Mouse (Mus musculus): Measurements from ENCODE around the gene Fa2h.

Gene Fa2h

DNA sequence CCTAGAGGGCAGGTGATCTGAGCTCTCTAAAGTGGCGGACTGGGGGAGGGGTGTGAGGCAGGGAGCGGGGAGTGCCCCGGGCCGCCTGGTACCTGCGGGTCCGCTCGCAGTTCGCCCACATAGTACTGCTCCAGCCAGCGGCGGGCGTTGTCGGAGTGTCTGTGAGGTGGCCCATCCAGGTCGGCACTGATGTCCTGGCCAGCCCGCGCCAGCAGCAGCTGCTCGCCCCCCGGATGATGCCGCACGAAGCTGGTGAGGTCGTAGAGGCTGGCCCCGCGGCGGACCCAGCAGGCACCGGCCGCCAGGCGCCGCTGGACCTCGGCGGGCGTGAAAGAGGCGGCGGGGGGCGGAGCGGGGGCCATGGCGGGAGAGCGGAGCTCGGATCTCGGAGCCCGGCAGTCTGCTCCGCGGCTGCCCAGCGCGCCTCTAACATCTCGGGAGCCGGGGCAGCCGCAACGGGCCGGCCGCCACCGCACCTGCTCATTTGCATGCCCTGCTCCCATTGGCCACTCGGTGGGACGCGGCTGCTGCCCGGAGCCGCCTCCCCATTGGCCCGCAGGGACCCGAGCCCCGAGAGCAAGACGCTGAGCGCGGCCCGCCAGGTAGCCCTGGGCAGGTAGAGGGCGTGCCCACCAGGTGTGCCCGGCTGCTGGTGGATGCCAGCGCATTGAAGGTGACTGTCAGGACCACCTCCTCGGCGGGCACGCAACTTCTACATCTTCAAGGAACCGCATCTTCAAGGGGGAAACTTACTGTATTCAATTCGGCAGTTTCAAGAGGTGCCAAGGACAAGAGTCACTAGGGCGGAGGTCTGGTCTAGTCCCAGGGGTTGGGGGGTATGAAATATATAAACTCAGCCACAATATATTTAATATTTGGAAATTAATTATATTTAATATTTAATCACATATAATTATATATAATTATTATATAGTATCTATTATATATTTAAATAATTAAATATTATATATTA lies at the start of gene Fa2h:
Gene Fa2h, minus strand, starts transcription at position 434 of the 973 bp plus-strand sequence.
- peak; percentile 80 for DNase-seq

DNA sequence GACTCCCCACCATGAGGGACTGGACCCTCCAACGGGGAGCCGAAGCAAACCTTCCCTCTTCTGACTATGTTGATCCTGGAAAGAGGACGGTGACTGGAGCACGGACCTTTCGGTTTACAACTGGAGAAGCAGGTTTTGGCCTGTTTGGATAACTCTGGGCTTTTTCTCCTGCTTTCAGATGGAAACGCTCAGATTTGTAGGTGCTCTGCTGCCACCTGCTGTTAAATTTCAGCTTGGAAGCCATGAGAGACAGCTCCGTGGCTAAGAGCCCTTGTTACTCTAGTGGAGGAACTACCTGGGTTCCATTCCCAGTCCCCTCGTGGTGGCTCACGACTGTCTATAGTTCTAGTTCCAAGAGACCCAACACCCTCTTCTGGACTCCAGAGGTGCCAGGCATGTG lies 45.6 kb upstream of the Fa2h start:
- DNase-seq: peak; percentile 68

DNA sequence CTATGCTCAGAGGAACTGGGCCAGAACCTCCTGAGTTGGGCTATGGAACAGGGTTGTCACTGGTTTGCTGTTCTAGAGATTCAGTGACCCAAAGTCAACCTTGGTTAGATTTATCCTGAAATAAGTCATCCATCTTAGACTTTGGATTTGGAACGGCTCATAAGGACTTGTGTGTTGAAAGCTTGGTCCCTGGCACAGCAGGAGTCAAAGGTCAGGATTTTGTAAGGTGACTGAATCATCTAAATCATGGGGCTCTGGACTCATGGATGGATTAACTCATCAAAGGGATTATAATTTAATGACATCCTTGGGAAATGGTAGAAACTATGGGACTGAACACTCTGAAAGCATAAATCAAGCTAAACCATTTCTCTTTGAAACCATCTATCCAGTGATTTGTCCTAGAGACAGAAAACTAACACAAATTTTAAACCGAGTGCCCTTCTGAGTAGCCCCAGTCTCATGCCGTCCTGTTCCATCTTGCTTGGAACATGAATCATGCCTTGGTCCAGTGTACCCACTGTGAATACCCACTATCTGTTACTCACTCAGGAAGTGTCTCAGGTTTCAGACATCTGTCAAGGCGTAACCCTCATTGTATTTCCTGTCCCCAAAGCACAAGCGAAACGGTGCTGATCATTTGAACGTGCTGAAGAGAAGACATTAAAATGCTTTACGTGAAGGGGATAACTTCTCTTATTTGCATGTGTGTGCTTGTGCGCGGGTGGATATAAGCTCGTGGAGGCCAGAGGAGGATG lies 41.6 kb upstream of the Fa2h start:
- no peak for DNase-seq

DNA sequence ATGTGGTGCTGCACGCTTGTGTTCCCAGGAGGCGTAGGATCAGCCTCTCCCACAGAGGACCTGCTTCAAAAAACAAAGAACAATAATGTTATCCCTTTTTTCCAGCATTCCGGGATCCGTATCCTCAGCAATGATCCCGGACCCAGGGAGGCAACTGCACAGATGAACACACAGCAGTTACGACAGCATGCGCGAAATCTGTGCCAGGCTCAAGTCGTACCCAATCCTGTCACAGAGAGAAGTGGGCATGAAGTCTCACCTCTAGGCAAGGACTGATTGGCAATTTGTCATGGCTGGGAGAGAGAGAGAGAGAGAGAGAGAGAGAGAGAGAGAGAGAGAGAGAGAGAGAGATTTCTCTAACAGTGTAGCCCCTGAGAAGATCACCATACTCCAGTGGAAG lies 31.0 kb upstream of the Fa2h start:
- DNase-seq: peak; percentile 14

DNA sequence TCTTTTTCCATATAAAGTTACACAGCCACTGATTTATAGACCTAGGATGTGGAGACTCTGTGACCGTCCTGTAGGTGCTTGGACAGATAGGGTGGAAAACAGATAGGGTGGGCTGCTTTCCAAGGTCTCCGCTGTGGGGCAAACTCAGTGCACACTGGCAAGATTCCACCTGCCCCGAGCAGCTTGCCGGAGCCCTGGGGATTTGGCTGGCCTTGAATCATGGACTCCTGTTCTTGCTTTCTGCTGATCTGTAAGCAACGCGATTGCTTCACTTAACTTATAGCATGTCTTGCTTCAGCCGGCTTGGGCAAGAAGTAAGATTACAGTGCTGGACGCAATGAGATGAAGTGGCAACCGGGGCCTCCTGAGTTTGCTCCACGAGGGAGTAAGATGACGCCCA lies 30.6 kb upstream of the Fa2h start:
- DNase-seq: no peak

DNA sequence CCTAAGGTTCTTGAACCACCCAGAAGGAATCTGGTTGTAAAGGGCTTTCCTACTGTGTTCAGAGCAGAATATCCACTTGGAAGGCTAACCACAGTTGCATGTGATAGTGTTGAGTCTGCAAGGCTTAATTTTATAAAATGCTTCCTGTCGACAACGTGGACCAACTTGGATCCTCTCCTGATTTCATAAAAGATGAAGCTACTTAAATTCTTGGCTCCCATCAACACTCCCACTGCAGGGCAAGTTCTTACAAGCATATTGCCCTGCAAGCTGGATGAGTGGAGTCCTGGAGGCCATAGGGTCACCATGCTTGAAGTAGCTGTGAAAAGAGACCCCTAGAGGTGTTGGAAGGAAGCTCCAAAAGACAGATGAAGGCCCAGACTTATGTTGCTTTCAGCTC lies 29.0 kb upstream of the Fa2h start:
- DNase-seq: no peak

DNA sequence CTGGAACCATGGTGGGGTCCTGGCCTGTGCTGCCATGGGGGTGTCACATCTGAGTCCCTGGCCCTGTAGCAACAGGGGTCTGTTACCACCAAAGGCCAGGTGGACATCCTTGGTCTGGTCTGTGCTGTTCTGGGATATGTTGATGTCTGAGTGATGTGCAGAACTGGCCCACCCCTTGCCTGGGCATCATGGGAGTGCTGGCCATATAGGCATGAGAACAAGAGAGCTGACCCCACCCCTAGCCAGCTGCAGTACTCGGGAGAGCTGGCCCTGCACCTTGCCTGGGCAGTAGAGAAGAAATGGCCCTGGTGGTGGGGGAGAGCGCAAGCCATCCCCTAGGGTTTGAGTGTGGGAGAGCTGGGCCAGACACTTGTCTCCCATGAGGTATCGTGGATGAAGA lies 25.5 kb upstream of the Fa2h start:
- DNase-seq: no peak

DNA sequence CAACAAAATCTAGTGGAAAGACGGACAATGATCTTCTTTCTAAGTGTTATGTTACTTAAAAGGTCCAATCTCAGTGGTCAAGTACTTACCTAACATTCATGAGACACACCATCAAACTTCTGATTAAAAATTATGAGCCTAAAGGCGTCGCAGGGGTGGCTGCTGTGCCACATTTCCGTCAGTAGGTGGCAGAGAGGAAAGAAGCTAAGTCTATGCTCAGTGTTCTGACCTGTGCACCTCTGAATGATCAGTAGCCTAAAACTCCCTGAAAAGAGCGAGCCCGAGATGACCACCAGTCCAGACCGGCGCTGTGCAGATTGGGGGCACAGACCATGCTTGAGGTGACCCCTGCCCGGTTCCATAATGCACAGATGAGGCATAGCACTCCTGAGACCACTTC lies 25.0 kb upstream of the Fa2h start:
- no peak for DNase-seq

DNA sequence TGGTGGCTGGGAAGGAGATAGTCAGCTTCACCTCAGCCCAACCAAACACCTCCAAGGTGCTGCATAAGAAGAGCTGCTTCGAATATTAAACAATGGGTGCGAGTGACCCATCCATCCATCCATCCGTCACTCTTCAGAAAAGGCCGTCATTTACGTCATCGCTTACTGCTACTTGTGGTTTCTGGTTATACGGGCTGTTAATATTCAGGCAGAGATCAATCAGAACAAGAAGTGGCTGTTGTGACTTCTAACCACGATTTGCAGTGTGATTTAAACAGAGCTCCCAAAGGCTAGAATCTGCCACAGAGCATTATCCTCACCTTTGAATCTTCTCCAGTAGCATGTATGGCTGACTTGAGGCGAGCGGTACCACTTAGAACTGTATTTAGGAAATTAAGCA lies 23.6 kb upstream of the Fa2h start:
- no peak for DNase-seq

DNA sequence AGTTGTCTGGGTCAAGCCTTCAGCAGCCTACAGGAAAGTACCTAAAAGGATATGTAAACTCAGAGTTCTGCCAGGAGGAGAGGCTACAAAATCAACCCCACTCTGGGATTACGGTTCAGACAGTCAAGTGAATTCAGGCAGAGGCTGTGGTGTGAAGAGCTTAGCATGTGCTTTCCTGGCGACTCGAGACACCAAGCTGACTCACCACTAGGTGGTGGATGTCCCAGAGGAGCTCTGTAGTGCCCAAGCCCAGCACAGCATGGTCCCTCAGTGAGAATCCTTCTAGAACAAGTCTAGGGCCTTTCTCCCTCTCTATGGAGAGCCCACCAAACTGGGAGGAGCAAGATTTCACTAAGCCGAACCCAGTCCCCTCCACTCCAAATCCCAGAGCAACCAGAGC lies 9.8 kb upstream of the Fa2h start:
- DNase-seq: no peak

DNA sequence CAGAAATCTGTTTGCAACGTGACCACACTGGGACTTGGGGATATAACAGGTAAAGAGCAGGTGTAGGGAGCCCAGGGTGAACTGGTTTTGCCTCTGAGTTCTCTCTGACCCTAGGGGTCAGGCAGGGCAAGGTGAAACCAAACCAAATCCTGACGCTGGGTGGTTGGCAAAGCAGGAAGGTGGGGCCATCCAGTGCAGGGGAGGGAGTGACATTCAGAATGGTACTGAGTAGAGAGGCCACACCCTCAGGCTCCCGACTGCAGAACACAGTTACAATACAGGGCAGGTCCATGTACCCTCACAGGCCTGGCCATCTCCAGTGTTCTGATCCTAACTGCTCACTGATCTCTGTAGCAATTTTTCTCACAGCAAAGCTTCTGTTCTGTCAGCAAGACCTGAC lies 2.4 kb downstream of the Fa2h start:
- DNase-seq: no peak

DNA sequence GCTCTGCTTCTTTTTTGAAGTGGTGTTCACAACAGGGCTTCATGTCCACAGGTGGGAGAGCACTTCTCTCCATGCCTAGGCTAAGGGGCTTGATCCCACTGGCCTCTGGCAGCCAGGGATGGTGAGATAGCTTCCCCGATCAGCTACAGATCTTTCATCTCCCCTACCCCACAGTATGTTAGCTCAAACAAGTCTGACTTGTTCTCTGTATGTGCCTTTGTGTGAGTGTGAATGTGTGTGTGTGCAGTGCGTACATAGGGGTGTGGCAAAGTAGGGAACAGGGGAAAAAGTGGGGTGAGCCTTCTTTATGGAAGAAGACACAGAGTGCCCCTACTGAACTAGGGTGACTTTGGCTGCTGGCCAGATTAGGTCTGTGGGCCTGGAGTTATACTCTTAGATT lies 2.8 kb downstream of the Fa2h start:
- DNase-seq: no peak

DNA sequence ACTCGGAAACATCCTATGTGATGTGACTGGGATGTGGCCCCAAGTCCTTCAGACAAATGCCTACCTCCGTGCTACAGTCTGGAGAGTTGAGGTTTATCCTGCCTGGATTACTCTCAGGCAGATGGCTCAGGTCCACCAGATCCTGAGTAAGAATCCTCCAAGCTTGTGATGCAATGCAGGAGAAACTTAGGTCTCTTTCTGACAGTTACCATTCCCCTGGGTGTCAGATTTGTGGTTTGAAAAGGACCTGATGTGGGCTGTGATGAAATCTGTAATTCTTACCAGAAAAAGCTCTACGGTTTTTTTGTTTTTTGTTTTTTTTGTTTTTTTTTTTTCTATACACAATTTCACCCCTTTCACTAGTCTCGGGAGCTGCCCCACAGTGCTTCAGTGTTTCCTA lies 4.0 kb downstream of the Fa2h start:
- no peak for DNase-seq

DNA sequence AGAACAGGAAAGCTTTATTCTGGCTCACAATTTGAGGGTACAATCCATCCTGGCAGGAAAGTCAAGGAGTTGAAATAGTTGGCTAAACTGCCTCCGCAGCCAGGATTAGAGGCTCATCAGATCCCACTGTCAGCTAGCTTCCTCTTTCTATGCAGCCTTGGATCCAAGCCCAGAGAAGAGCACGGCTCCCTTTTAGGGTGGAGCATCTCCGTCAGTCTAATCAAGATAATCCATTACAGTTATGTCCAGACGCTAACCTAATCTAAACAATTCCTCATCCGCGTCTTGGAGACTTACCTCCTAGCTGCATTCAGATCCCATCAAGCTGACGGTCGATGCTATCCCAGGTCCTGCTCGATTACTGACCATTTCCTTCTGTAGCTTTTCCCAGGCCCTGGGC lies 7.7 kb downstream of the Fa2h start:
- DNase-seq: no peak

DNA sequence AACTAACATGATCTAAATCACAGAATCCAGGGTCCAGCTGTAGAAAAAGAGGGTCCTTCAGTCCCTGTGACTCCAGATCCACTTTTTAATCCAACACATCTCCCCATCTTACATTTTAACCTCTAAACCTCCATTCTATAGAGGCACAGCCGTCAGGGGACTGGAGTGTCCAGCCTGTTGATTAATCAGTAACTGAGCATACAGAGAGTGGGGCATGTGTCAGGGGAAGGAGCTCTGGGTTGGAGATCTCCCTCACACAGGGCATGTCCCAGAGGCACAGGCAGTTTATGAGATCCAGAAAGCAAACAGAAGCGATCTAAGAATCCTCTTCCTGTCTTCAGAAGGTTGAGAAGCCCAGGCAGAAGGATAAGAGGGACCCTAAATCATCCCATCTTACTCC lies 9.0 kb downstream of the Fa2h start:
- DNase-seq: no peak

DNA sequence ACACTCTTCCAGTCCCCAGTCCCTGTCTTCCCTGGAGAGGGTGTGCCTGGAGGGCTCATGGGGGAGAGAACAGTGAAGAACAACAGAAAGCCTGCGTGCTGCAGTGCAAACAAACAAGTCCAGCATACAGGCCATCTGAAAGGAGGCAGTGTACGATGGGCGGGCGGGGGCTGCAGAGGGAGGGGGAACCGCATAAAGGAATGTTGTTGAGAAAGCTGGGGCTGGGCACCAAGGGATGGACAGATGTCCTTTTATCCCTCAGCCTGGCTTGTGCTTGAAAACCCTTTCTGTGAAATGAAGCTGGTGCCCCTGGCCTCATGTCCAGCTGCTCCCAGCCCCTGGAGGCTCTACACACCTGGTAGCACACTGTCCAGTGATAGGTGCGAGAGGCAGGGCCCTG lies 18.4 kb downstream of the Fa2h start:
- peak; percentile 69 for DNase-seq

DNA sequence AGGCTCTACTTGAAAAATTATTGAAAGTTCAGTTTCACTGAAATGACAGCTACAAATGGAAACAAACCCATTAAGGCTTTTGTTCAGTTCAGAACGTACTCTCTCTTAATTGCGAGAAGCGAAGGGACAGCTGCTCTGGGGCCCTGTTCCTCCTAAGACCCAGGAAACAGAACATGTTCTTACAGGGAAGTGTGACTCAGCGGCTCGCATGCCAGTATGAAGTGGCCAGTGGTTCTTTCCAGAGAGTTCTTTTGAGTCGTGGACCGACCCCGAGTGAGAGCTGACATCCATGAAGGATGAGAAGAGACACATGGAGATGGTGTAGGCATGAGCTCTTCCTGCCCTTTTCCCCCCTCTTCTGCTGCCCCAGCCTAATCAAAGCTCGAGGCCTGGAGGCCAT lies 23.9 kb downstream of the Fa2h start:
- no peak for DNase-seq

DNA sequence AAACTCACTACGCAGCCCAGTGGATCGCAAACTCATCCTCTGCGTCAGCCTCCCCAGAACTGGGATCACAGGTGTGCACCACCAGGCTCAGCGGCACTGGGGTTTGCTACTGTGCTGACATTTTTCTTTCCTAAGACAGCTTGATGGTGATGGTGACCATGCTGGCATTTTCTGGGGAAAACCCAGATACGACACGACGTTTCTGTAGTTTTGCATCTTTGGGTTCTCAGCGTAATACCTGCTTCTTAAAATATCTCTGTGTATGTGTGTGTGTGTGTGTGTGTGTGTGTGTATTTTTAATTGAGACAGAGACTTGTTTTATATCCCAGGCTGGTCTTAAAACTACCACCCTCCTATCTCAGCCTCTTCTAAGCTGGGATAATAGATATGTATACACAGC lies 26.3 kb downstream of the Fa2h start:
- DNase-seq: no peak

DNA sequence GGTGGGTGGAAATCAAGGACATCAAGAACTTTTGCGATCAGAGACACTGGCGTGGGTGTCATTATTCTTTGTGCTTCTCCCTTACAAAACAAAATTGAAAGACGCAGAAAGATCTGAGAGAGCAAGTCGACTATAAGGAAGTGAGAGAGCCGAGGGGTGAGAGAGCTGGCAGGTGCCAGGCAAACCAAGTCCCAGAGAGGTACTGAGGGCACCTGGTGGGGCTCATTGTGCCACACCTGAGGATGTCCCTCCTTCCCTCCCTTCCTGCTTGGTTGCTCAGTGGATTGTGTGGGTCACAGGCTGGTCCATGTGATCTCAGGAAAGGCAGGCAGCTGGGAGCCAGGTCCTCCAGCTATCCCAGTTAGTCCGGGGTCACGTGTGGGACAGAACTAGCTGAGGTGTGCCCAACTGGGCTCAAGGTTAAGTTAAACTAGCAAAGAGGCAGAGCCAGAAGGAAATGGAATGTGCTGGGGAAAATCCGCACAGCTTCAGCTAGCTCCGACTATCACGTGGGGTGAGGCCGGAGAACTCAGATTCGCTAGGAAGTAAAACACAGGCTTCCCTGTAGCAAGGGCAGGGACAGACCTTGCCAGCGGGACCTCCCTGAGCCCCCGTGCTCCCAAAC lies 26.9 kb downstream of the Fa2h start:
- DNase-seq: no peak

DNA sequence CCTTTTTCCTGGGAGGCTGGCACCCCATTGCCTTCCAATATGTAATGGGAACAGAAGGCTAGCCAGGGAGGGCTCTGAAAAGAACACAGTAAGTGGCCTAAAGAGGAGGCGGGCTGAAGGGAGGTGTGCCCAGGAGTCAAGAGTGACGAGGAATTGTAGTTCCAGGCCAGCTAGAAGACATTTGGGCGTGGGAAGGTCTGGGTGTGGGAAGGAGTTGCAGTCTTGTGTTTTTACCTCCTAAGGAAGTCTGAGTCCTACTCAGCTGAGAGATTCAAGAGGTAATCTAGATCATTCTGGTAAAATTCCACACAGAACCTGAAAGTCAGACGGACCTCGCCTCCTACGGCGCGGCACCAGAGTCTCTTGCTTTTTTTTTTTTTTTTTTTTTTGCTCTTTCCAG lies 30.1 kb downstream of the Fa2h start:
- no peak for DNase-seq

DNA sequence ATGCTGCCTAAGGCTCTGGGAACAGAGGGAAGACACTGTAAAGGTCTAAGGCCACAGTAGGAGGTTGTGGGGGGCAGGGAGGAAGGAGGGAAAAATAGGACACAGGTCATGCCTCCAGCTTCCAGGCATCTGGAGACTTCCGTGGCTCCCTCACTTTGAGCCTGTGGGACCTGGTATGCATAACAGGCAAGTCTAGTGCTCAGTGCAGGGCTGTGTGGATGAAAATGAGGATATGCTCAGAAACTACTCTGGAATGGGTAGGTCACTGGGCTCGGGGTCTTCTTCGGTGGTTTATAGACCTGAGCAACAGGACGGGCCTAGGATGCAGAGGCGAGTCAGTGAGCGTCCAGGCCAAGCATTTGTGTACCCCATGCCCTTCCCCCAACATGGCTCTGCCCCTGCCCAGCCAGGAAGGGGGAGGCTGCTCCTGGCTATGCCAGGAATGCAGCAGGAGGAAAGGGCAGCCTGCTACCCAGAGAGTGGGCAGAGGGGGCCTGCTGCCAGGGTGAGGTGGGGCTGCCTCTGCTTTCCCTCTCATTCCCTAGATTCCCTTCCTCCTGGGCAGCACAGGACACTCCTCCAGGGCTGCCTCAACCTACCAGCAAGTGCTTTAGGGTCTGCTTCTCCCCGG lies 32.9 kb downstream of the Fa2h start:
- no peak for DNase-seq

DNA sequence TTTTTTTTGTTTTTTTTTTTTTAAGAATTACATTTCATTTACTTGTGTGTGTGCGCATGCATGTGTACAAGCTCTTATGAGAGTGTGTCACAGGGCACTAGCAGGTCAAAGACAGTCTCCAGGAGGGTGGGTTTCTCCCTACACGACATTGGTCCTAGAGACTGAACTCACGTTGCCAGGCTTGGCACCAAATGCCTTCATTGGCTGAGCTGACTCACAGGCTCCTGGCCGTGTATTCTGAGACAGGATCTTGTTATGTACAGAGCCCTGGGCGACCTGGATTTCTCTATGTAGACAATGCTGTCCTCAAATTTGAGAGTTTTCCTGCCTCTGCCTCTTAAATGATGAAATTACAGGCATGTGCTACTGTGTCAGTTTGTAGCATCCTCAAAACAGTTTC lies 33.7 kb downstream of the Fa2h start:
- no peak for DNase-seq

DNA sequence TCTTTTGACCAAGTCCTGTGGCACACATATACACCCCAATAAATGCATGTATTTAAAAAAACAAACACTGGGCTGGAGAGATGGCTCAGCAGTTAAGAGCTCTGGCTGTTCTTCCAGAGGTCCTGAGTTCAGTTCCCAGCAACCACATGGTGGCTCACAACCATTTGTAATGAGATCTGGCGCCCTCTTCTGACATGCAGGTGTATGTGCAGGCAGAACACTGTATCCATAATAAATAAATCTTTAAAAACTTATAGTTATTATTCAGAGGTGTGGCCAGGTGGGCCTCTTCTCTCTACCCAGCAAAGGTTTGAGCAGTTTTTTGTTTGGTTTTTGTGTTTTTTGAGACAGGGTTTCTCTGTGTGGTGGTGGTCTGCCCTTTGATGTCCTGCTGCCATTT lies 34.7 kb downstream of the Fa2h start:
- DNase-seq: no peak
